Mouse (Mus musculus) Patski (cell line): ENCODE measurements around the gene Mitf. TPM values are rescaled to one million over a fixed set of nuclear protein-coding genes. Genes with fewer than 3 reads are reported as not detected.

Experiments
- ATAC-seq: fragments of 100-300 bp; one replicate; pipeline ENCODE4 v1.8.0; 2021
- CTCF ChIA-PET: fragments of 350-600 bp; sonication (Branson Sonifier 250); formaldehyde crosslinking; loops from one replicate; lab custom pipeline; 2022; ENCODE audit warnings: inconsistent platforms; lab: Charles Lee
- POLR2A ChIA-PET: fragments of 350-600 bp; sonication (Branson Sonifier 250); formaldehyde crosslinking; loops from one replicate; lab custom pipeline; 2022; ENCODE audit warnings: antibody characterized with exemption, inconsistent platforms; lab: Charles Lee
- DNase-seq: peaks from one replicate; pipeline ENCODE4 v3.0.0-alpha.2; 2011; ENCODE audit warnings: low read depth, low spot score
- H3K27me3 ChIP-seq: fragments of 371-371 bp; one replicate; pipeline ENCODE4 v1.5.1; 2021
- CTCF ChIP-seq: fragments of 100-300 bp; IDR thresholded peaks from one replicate; pipeline ENCODE4 v1.5.1; 2021
- in situ Hi-C: fragments of 300-500 bp; cut with MboI; formaldehyde crosslinking; loops from 3 replicates; pipeline ENCODE4 v1.11.1; 2018; ENCODE audit warnings: low pct_unique_long_range_greater_than_20kb, mixed read lengths
- polyA plus RNA-seq: library from polyadenylated mRNA; unstranded; gene quantifications from one replicate; pipeline ENCODE4 v1.2.3, GENCODE M21; 2021

The Mitf gene
- polyA plus RNA-seq, 1 experiment from 2014 or later, result 11.2 TPM

- in situ Hi-C loops, result no loop called here
- no peak for TF ChIP-seq CTCF
- CTCF ChIA-PET, result no interaction called here
- H3K27me3 ChIP-seq, result peaks cover 15% of the 10 kb centered on the region
- ATAC-seq, result no peak
- POLR2A ChIA-PET, result no interaction called here
- no peak for DNase-seq
Observed at GRCm38 (mm10) chr6:98049551-98049950, 242.7 kb downstream of the Mitf start.

GRCm38 (mm10) chr6:98061878-98062277 lies 255.0 kb downstream of the Mitf start:
- CTCF ChIA-PET, result no interaction called here
- in situ Hi-C loops, result no loop called here
- ATAC-seq, result no peak
- no peak for DNase-seq
- no peak for TF ChIP-seq CTCF
- peaks cover 44% of the 10 kb centered on the region for H3K27me3 ChIP-seq
- POLR2A ChIA-PET, result no interaction called here

GRCm38 (mm10) chr6:98064926-98065325 lies 258.1 kb downstream of the Mitf start:
- TF ChIP-seq CTCF, result no peak
- ATAC-seq (no peak), DNase-seq (no peak)
- in situ Hi-C loops, result no loop called here
- ChIA-PET POLR2A (no interaction called here), CTCF (interaction anchor here (1.0 kb wide), 1 partner anchor 306 kb away, joined by 3 read pairs; no protein-coding TSS in a partner anchor)
- H3K27me3 ChIP-seq, result peaks cover 49% of the 10 kb centered on the region

- in situ Hi-C loops, result no loop called here
- DNase-seq (no peak), ATAC-seq (no peak)
- ChIA-PET CTCF (no interaction called here), POLR2A (no interaction called here)
- no peak for TF ChIP-seq CTCF
- peaks cover 52% of the 10 kb centered on the region for H3K27me3 ChIP-seq
Observed at GRCm38 (mm10) chr6:98066420-98066819, 259.6 kb downstream of the Mitf start.

Other genes starting within 250 kb of the Mitf start
- gene Frmd4b, start 189.5 kb upstream of the Mitf start, polyA plus RNA-seq, result 21.5 TPM